Mouse (Mus musculus): ENCODE measurements around the gene Banf1.
"Not testable (repeated sequence)": the region's sequence is repeated elsewhere in the genome, so short reads cannot be mapped to it uniquely, and the experiment has no call there.

Banf1 gene

DNA sequence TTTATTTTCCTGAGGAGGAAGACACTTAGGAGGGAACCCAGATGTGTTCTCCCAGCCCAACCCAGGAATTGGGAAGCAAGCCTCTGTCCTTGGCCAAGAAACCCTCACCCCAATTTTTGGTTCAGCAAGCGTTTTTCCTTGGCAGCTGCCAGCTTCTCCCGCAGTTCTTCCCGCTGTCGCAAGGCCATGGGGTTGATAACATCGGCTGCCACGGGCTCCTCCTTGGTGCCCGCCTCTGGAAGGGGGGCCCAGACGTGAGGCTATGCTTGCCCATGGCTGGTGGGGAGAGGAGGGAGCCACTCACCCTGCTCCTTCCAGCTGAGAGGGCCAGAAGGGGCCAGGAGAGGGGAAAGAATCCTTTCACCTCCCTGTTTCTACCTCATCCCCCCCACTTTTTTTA is 17.7 kb upstream of the Banf1 start:
- in situ Hi-C loops (cut with MboI; ENCODE audit: low pct_unique_long_range_greater_than_20kb in 1 of 2, low sequenced_read_pairs in 2 of 2, unreplicated experiment in 1 of 2), result no loop called here

- in situ Hi-C loops (cut with MboI; ENCODE audit: low pct_unique_long_range_greater_than_20kb in 1 of 2, low sequenced_read_pairs in 2 of 2, unreplicated experiment in 1 of 2), result no loop called here
These were observed 16.4 kb upstream of the Banf1 start for GRCm38 (mm10) chr19:5383326-5383725.

GRCm38 (mm10) chr19:5377446-5377845 is 10.5 kb upstream of the Banf1 start:
- in situ Hi-C loops (cut with MboI; ENCODE audit: low pct_unique_long_range_greater_than_20kb in 1 of 2, low sequenced_read_pairs in 2 of 2, unreplicated experiment in 1 of 2), result no loop called here

GRCm38 (mm10) chr19:5374748-5375147 is 7.8 kb upstream of the Banf1 start:
- in situ Hi-C loops (cut with MboI; ENCODE audit: low pct_unique_long_range_greater_than_20kb in 1 of 2, low sequenced_read_pairs in 2 of 2, unreplicated experiment in 1 of 2), result no loop called here

- in situ Hi-C loops (cut with MboI; ENCODE audit: low pct_unique_long_range_greater_than_20kb in 1 of 2, low sequenced_read_pairs in 2 of 2, unreplicated experiment in 1 of 2), result no loop called here
These were observed 7.2 kb upstream of the Banf1 start for GRCm38 (mm10) chr19:5374177-5374576.

- in situ Hi-C loops (cut with MboI; ENCODE audit: low pct_unique_long_range_greater_than_20kb in 1 of 2, low sequenced_read_pairs in 2 of 2, unreplicated experiment in 1 of 2), result no loop called here
These were observed 5.8 kb upstream of the Banf1 start for GRCm38 (mm10) chr19:5372724-5373123.

DNA sequence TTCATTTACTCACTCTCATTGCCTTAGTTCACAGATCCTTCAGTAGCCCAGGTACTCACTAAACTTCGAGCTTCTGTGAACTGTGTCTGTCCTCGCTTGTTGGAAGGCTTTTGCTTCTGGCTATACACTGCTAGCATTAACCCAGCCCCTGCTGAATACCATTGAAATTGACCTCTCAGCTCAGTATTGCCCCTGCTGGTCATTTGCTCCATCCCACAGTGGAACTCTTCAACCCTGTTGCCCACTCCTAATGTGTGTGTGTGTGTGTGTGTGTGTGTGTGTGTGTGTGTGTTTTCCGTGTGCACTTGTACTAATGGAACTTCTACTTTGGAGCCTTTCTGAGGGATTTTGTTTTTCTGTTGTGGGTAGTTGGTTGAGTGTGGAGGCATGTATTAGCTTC is 4.0 kb upstream of the Banf1 start:
- in situ Hi-C loops (cut with MboI; ENCODE audit: low pct_unique_long_range_greater_than_20kb in 1 of 2, low sequenced_read_pairs in 2 of 2, unreplicated experiment in 1 of 2), result no loop called here

DNA sequence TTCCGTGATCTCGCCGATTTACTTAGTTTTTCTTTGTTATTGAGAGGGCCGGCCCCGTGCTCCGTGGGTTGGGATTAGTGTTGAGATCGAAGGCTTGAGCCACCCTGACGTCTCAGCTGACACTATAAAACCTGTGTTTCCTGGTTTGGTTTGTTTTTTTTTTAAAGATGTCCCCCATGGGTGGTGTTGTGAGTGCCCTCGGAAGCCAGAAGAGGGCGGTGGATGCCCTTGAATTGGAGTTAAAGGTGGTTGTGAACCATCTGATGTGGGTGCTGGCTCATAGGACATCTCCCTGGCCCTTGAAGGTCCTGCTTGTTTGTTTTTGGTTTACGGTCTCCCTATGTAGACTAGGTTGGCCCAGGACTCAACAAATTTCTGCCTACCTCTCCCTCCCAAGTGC is 487 bp upstream of the Banf1 start:
- in situ Hi-C loops (cut with MboI; ENCODE audit: low pct_unique_long_range_greater_than_20kb in 1 of 2, low sequenced_read_pairs in 2 of 2, unreplicated experiment in 1 of 2), result no loop called here

DNA sequence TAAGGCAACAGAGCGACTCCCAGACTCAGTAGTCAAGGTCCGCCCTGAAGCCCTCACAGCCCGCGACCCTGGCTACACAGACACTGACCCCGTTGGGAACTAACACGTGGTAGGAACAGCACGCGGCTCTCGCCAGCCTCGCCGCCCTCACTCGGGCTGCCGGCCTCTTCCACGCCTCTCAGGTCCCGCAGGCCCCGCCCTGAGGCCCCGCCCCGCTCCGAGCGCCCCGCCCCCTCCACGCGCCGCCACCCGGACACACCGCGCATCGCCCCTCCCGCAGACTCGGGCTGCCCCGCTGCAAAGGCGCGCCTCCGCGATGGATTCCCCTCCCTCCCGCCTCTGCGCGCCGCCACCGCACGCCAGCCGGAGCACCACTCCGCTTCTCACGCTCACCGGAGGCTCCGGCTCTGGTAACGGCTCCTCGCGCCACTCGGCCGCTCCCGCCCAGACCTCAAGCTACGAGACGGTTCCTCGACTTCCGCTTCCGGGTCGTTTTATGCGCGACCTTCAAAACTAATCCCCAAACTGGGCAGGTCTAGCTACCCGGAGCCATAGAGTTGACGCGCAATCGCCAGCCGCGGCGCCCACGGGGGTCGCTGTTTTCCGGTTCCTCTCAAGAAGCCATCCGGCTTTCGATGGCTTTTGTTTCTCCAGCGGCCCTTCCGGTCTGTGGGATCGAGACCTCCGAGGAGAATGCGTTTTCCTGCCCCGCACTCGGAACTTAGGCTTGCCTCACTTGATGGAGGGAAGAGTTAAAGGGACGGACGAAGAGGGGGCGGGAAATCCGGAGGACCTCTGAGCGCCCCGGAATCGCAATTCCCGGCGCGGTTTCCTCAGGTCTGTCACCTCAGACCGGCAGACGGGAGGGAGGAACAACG is 554 bp downstream of the Banf1 start, which contains the start of gene Eif1ad:
Eif1ad (plus strand) TSS at position 567 of the 878 bp plus-strand sequence.
- in situ Hi-C loops (cut with MboI; ENCODE audit: low pct_unique_long_range_greater_than_20kb in 1 of 2, low sequenced_read_pairs in 2 of 2, unreplicated experiment in 1 of 2), result no loop called here

DNA sequence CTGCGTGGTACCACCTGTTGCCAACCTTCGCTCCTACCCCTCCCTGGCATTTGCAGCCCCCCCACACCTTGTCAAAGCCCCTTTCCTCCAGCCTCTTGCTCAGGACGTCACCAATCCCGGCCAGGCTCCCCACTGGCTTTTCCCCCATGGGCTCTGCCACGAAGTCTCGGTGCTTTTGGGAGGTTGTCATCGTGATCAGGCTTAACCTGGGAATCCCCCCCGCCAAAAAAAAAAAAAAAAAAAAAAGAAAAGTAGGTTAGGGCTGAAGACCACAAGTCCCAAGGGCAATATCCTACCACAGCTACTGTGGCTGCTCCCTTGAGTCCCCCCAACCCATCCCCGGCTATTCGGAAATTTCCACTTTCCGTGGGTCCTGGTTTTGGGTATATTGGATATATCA is 1.2 kb downstream of the Banf1 start:
- in situ Hi-C loops (cut with MboI; ENCODE audit: low pct_unique_long_range_greater_than_20kb in 1 of 2, low sequenced_read_pairs in 2 of 2, unreplicated experiment in 1 of 2), result no loop called here

GRCm38 (mm10) chr19:5364124-5364523 is 2.8 kb downstream of the Banf1 start:
- in situ Hi-C loops (cut with MboI; ENCODE audit: low pct_unique_long_range_greater_than_20kb in 1 of 2, low sequenced_read_pairs in 2 of 2, unreplicated experiment in 1 of 2), result no loop called here

GRCm38 (mm10) chr19:5362186-5362585 is 4.8 kb downstream of the Banf1 start:
- in situ Hi-C loops (cut with MboI; ENCODE audit: low pct_unique_long_range_greater_than_20kb in 1 of 2, low sequenced_read_pairs in 2 of 2, unreplicated experiment in 1 of 2), result no loop called here

DNA sequence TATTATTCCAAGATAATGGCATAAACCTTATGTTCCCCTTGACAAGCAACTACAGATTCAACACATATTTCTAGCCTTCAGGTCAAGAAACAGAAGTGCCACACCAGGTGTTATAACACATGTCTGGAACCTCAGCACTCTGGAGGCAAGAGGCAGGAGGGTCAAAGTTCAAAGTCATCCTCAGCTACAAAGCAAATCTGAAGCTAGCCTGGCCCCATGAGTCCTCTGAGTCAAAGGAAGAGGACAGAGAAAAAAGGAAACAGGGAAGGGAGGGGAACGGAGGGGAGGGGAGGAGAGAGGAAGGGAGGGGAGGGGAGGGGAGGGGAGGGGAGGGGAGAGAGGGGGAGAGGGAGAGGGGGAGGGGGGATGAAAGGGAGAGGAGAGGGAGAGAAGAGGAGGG is 10.9 kb downstream of the Banf1 start:
- in situ Hi-C loops (cut with MboI; ENCODE audit: low pct_unique_long_range_greater_than_20kb in 1 of 2, low sequenced_read_pairs in 2 of 2, unreplicated experiment in 1 of 2), result no loop called here

- in situ Hi-C loops (cut with MboI; ENCODE audit: low pct_unique_long_range_greater_than_20kb in 1 of 2, low sequenced_read_pairs in 2 of 2, unreplicated experiment in 1 of 2), result no loop called here
These were observed 13.4 kb downstream of the Banf1 start for GRCm38 (mm10) chr19:5353609-5354008.

DNA sequence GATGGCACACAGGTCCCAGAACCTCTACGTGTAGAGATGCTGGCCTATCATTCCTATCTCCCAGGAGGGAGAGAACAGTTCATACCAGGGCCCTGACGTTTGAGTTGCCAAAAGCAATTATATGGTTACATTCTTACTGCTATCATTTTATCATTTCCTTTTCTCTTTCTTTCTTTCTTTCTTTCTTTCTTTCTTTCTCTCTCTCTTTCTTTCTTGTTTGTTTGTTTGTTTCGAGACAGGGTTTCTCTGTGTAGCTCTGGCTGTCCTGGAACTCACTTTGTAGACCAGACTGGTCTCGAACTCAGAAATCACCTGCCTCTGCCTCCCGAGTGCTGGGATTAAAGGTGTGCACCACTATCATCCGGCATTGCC is 17.5 kb downstream of the Banf1 start, which contains the start of gene Cst6:
Cst6 (minus strand) TSS at position 73 of the 372 bp plus-strand sequence.
- in situ Hi-C loops (cut with MboI; ENCODE audit: low pct_unique_long_range_greater_than_20kb in 1 of 2, low sequenced_read_pairs in 2 of 2, unreplicated experiment in 1 of 2), result not testable (repeated sequence)

- in situ Hi-C loops (cut with MboI; ENCODE audit: low pct_unique_long_range_greater_than_20kb in 1 of 2, low sequenced_read_pairs in 2 of 2, unreplicated experiment in 1 of 2), result no loop called here
These were observed 18.2 kb downstream of the Banf1 start for GRCm38 (mm10) chr19:5348526-5349501.

DNA sequence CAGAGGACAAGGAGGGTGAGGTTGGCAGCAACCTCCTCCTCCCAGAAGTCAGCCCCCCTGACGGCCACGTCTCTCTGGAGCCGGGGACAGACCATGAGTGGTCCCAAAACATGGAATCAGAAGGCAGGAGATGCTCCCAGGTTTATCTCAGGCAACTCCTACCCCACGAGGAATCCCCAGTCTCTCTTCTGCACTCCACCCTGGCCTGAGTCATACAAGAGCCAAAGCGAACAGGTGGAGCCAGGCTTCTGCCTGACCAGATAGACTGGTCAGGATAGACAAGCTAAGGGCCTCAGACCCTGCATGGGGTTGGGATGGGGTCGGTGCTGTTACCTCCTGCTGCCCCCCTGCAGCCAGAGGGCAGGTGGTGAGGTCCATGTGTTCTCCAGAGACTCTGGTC is 18.9 kb downstream of the Banf1 start:
- in situ Hi-C loops (cut with MboI; ENCODE audit: low pct_unique_long_range_greater_than_20kb in 1 of 2, low sequenced_read_pairs in 2 of 2, unreplicated experiment in 1 of 2), result no loop called here

DNA sequence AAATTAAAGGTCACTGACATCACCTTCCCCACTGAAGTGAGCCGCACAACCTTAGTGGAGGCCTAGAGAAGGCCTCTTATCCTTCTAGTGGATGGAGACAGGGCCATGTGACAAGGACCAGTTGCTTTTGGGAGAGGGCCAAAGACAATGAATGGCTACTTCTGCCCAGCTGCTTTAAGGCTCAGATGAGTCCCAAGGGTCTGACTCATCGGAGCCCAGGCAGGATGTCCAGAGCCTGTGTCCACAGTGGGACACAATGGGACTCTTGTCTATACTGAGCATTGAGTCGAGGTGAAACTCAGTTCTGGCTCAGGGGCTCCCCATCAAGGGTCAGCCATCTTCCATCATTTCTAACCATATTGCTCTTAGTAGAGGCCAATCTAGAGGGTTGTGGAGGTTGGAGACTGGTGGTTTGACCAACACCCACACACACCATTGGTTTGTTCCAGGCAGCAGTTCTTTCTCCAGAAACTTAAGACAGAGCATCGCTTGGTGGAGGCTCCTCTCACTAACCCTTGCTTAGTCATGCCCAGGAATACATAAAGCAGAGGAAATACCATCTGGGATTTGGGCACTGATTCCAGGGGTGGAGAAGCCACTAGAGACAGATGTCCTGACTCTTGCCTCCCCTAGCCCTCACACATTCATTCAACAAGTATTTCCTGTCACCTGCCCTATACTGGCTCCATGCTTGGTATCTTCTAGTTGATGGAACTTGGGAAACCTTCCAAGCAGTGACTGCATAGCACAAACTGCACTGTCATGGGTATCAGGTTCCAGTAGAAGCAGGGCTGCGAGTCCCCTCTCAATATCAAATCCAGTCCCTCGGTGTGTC is 21.5 kb downstream of the Banf1 start:
- in situ Hi-C loops (cut with MboI; ENCODE audit: low pct_unique_long_range_greater_than_20kb in 1 of 2, low sequenced_read_pairs in 2 of 2, unreplicated experiment in 1 of 2), result no loop called here
